In the genomic region with DNA sequence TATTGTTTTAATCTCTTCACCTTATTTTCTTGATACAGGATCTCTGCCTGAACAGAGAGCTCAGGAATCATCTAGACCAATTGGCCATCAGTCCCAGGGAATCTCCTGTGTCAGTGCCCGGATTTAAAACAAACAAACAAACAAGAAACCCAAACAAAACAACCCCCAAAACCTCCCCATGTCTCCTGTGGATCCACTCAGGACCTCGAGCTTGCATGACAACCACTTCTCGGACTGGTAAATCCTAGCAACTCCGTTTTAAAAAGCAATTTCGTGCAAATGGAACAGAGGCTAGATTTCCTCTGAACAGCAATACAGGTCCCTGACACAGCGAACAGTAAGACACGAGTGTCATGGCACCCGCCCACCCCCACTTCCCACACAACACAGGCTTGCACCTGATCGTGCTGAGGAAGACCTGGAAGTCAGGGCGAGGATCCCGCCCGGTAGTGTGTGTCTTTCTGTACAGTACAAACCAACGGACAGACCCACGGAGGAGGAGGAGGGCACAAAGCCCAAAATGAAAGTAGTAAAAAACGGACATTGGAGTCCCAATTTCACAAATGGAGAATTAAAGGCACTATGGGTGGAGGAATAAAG, we compare ENCODE assay signal across 2 mouse cellular contexts.
TF ChIP-seq lines count a peak whose summit lies in the region.

No protein-coding gene starts in this region.

TF ChIP-seq in C2C12, 6 proteins besides CTCF, POLR2A, EP300 and RAD21 (continued from another document):
- TF ChIP-seq FOSL1 (IDR thresholded peaks at IDR 0.05; ENCODE audit: insufficient read depth, low read length, poor library complexity, severe bottlenecking) (no peak), CEBPB (IDR thresholded peaks at IDR 0.05; ENCODE audit: low read depth) (no peak), MAX (IDR thresholded peaks at IDR 0.05) (no peak), USF1 (IDR thresholded peaks at IDR 0.05; ENCODE audit: low read depth) (no peak)

TF ChIP-seq in CH12.LX, 34 proteins besides CTCF, POLR2A, EP300 and RAD21 (continued from another document):
- TF ChIP-seq MAZ (IDR thresholded peaks at IDR 0.05; ENCODE audit: low read depth, low read length), result no peak
- no peak for TF ChIP-seq JUND (conservative IDR thresholded peaks at IDR 0.05; ENCODE audit: low read depth, low read length)
- no peak for TF ChIP-seq GABPA (IDR thresholded peaks at IDR 0.05; ENCODE audit: insufficient replicate concordance, low read depth, low read length)
- no peak for TF ChIP-seq HCFC1 (IDR thresholded peaks at IDR 0.05; ENCODE audit: low read depth, low read length)
- no peak for TF ChIP-seq MXI1 (IDR thresholded peaks at IDR 0.05; ENCODE audit: low read depth, low read length)
- no peak for TF ChIP-seq ETS1 (conservative IDR thresholded peaks at IDR 0.05; ENCODE audit: low read depth, low read length)
- no peak for TF ChIP-seq ZC3H11A (IDR thresholded peaks at IDR 0.05; ENCODE audit: low read depth, low read length)
